ENCODE assay signal across 12 mouse cellular contexts in genomic region chr12:55538328-55538971, GRCm38 (mm10). TPM values are rescaled to one million over a fixed set of nuclear protein-coding genes. Genes with fewer than 3 reads are reported as not detected.
DNase-seq lines count a peak whose midpoint lies in the region; ATAC-seq and TF ChIP-seq lines count a peak whose summit lies in the region.
"Had no signal": no experiment of that assay in that cellular context is flagged by ENCODE, and none has a peak within 500 bp of the region (broad histone marks: within the 10 kb centered on the region; RNA-seq: fewer than 3 reads in every experiment).

No protein-coding gene starts in this region.

- H3K27ac ChIP-seq in hindbrain, embryonic 11.5 days (ENCODE audit: low read depth, low read length) = no peak overlapping the region
- no peak overlapping the region for H3K27ac ChIP-seq in hindbrain, embryonic 10.5 days
- H3K27ac ChIP-seq in embryonic facial prominence, embryonic 12.5 days = no peak overlapping the region; the same call in 1 of the 2 replicates
- H3K27ac ChIP-seq in forebrain, postnatal 0 days (ENCODE audit: low read depth, low read length) = no peak overlapping the region
- no peak overlapping the region for H3K27ac ChIP-seq in midbrain, postnatal 0 days (ENCODE audit: low read depth, low read length)
- H3K27ac ChIP-seq: left cerebral cortex, adult 2 months had no signal

- H3K36me3 ChIP-seq in hindbrain, embryonic 11.5 days (ENCODE audit: control insufficient read depth, insufficient read depth, low read length) = no peaks in the 10 kb centered on the region
- no peaks in the 10 kb centered on the region for H3K36me3 ChIP-seq in hindbrain, embryonic 10.5 days
- H3K36me3 ChIP-seq in embryonic facial prominence, embryonic 12.5 days = no peaks in the 10 kb centered on the region
- no peaks in the 10 kb centered on the region for H3K36me3 ChIP-seq in forebrain, postnatal 0 days (ENCODE audit: insufficient read depth)
- no peaks in the 10 kb centered on the region for H3K36me3 ChIP-seq in midbrain, postnatal 0 days (ENCODE audit: insufficient read depth, low read length)

- H3K4me3 ChIP-seq in hindbrain, embryonic 11.5 days (ENCODE audit: low read depth, low read length) = no peak overlapping the region
- H3K4me3 ChIP-seq in hindbrain, embryonic 10.5 days = no peak overlapping the region
- no peak overlapping the region for H3K4me3 ChIP-seq in embryonic facial prominence, embryonic 12.5 days
- no peak overlapping the region for H3K4me3 ChIP-seq in forebrain, postnatal 0 days (ENCODE audit: low read depth, low read length)
- no peak overlapping the region for H3K4me3 ChIP-seq in midbrain, postnatal 0 days (ENCODE audit: low read depth, low read length)
- H3K4me3 ChIP-seq: left cerebral cortex, adult 2 months had no signal

- ATAC-seq in hindbrain, embryonic 11.5 days (ENCODE audit: low FRiP score) = peak; percentile 76
- ATAC-seq in embryonic facial prominence, embryonic 12.5 days (ENCODE audit: insufficient number of reproducible peaks, insufficient read depth, low FRiP score, low TSS enrichment) = peak; percentile 77
- peak; percentile 54 for ATAC-seq in forebrain, postnatal 0 days
- ATAC-seq in midbrain, postnatal 0 days (ENCODE audit: low FRiP score) = peak; percentile 71; the same call in 1 of the 2 replicates

- no peaks in the 10 kb centered on the region for H3K4me1 ChIP-seq in hindbrain, embryonic 11.5 days (replicated peaks; ENCODE audit: control insufficient read depth, insufficient read depth, low read length)
- H3K4me1 ChIP-seq in hindbrain, embryonic 10.5 days (replicated peaks) = no peaks in the 10 kb centered on the region
- H3K4me1 ChIP-seq in embryonic facial prominence, embryonic 12.5 days = no peaks in the 10 kb centered on the region
- no peaks in the 10 kb centered on the region for H3K4me1 ChIP-seq in forebrain, postnatal 0 days (ENCODE audit: insufficient read depth)
- no peaks in the 10 kb centered on the region for H3K4me1 ChIP-seq in midbrain, postnatal 0 days (ENCODE audit: insufficient read depth, low read length)

- no peak for DNase-seq in hindbrain, embryonic 11.5 days (ENCODE audit: low spot score)
- no peak for DNase-seq in hindbrain, embryonic 10.5 days (ENCODE audit: low spot score)
- no peak for DNase-seq in forebrain, postnatal 0 days
- DNase-seq in midbrain, postnatal 0 days (ENCODE audit: low spot score) = no peak
- no peak for DNase-seq in gastrocnemius, postnatal 14 days
- no peak for DNase-seq in right cerebral cortex, postnatal 14 days
- DNase-seq in MN1 (ENCODE audit: low spot score) = no peak
- DNase-seq: cerebellum, adult 9-10 months; thymus, postnatal 36 days had no signal

- H3K4me2 ChIP-seq in hindbrain, embryonic 11.5 days (replicated peaks; ENCODE audit: low read depth, low read length) = no peak overlapping the region
- H3K4me2 ChIP-seq in embryonic facial prominence, embryonic 12.5 days (replicated peaks) = no peak overlapping the region
- H3K4me2 ChIP-seq in forebrain, postnatal 0 days (ENCODE audit: low read depth) = no peak overlapping the region
- H3K4me2 ChIP-seq in midbrain, postnatal 0 days (ENCODE audit: low read depth, low read length, poor library complexity, severe bottlenecking) = no peak overlapping the region

- no peak overlapping the region for H3K9ac ChIP-seq in hindbrain, embryonic 11.5 days (ENCODE audit: low read depth, low read length)
- no peak overlapping the region; the same call in 1 of the 2 replicates for H3K9ac ChIP-seq in embryonic facial prominence, embryonic 12.5 days
- no peak overlapping the region for H3K9ac ChIP-seq in forebrain, postnatal 0 days
- no peak overlapping the region for H3K9ac ChIP-seq in midbrain, postnatal 0 days (replicated peaks; ENCODE audit: low read length, poor library complexity, severe bottlenecking)

- H3K9me3 ChIP-seq in hindbrain, embryonic 11.5 days (ENCODE audit: control insufficient read depth, low read length) = no peaks in the 10 kb centered on the region
- no peaks in the 10 kb centered on the region for H3K9me3 ChIP-seq in hindbrain, embryonic 10.5 days
- no peaks in the 10 kb centered on the region for H3K9me3 ChIP-seq in embryonic facial prominence, embryonic 12.5 days
- H3K9me3 ChIP-seq in forebrain, postnatal 0 days (ENCODE audit: low read length) = no peaks in the 10 kb centered on the region
- H3K9me3 ChIP-seq in midbrain, postnatal 0 days (ENCODE audit: low read length) = no peaks in the 10 kb centered on the region

- no peak for TF ChIP-seq CTCF in forebrain, postnatal 0 days (IDR thresholded peaks at IDR 0.05; ENCODE audit: low read depth)
- TF ChIP-seq CTCF in midbrain, postnatal 0 days (IDR thresholded peaks at IDR 0.05) = no peak

- 93% methylated on average over 1 of the region's 1 CpGs for WGBS in hindbrain, embryonic 11.5 days
- WGBS in hindbrain, embryonic 10.5 days = 95% methylated on average over 1 of the region's 1 CpGs
- WGBS in embryonic facial prominence, embryonic 12.5 days = 77% methylated on average over 1 of the region's 1 CpGs
- WGBS in forebrain, postnatal 0 days = 70% methylated on average over 1 of the region's 1 CpGs
- 82% methylated on average over 1 of the region's 1 CpGs for WGBS in midbrain, postnatal 0 days

- H3K27me3 ChIP-seq in hindbrain, embryonic 11.5 days (ENCODE audit: control insufficient read depth, insufficient read depth, low read length) = no peaks in the 10 kb centered on the region; the same call in 1 of the 2 replicates
- H3K27me3 ChIP-seq in hindbrain, embryonic 10.5 days (ENCODE audit: insufficient read depth, poor library complexity, severe bottlenecking) = peaks cover 14% of the 10 kb centered on the region
- H3K27me3 ChIP-seq in embryonic facial prominence, embryonic 12.5 days = peaks cover 3% of the 10 kb centered on the region
- peaks cover 27% of the 10 kb centered on the region for H3K27me3 ChIP-seq in forebrain, postnatal 0 days (ENCODE audit: insufficient read depth, low read length)
- H3K27me3 ChIP-seq in midbrain, postnatal 0 days (ENCODE audit: insufficient read depth, low read length) = no peaks in the 10 kb centered on the region

- intact Hi-C loops in gastrocnemius, postnatal 14 days (cut with DNase I; ENCODE audit: low total_unique reads) = no loop called here

RNA-seq across cellular contexts. Expression of gene Aldoart2, which starts 26.6 kb away (rescaled TPM):
- not detected in 2 replicates for polyA plus RNA-seq in hindbrain, embryonic 11.5 days (2014; fragmentation: Nextera tagmentation; extraction: Ambion mirVana)
- polyA plus RNA-seq in hindbrain, embryonic 10.5 days (2016; fragmentation: Nextera tagmentation; extraction: Ambion mirVana) = not detected in 2 replicates
- not detected in 2 replicates for polyA plus RNA-seq in embryonic facial prominence, embryonic 12.5 days (2016; fragmentation: Nextera tagmentation; extraction: Ambion mirVana)
- not detected in 2 replicates for total RNA-seq in forebrain, postnatal 0 days (2014; rRNA removed)
- 0.09 and 0.30 TPM in 2 replicates for polyA plus RNA-seq in forebrain, postnatal 0 days (2015; fragmentation: Nextera tagmentation; extraction: Ambion mirVana)
- total RNA-seq in midbrain, postnatal 0 days (2014; rRNA removed) = 0.14 TPM in 1 of 2 replicates, not detected in the other
- 0.10 TPM in 1 of 2 replicates, not detected in the other for polyA plus RNA-seq in midbrain, postnatal 0 days (2015; fragmentation: Nextera tagmentation; extraction: Ambion mirVana)
- under 1 TPM; 0.13 to 0.25 TPM for total RNA-seq in gastrocnemius, postnatal 14 days (2021)
- total RNA-seq: left cerebral cortex, adult 2 months had no signal
- polyA plus RNA-seq: frontal cortex, adult 2 months had no signal

RNA-seq across cellular contexts. Expression of gene Nfkbia, which starts 46.0 kb away (rescaled TPM):
- 43.3 and 46.9 TPM in 2 replicates for polyA plus RNA-seq in hindbrain, embryonic 11.5 days (2014; fragmentation: Nextera tagmentation; extraction: Ambion mirVana)
- 33.8 and 37.1 TPM in 2 replicates for polyA plus RNA-seq in hindbrain, embryonic 10.5 days (2016; fragmentation: Nextera tagmentation; extraction: Ambion mirVana)
- polyA plus RNA-seq in embryonic facial prominence, embryonic 12.5 days (2016; fragmentation: Nextera tagmentation; extraction: Ambion mirVana) = 76.8 and 78.3 TPM in 2 replicates
- 43.5 and 48.2 TPM in 2 replicates for total RNA-seq in forebrain, postnatal 0 days (2014; rRNA removed)
- 61.9 and 75.8 TPM in 2 replicates for polyA plus RNA-seq in forebrain, postnatal 0 days (2015; fragmentation: Nextera tagmentation; extraction: Ambion mirVana)
- total RNA-seq in midbrain, postnatal 0 days (2014; rRNA removed) = 40.8 and 51.4 TPM in 2 replicates
- 74.6 and 77.3 TPM in 2 replicates for polyA plus RNA-seq in midbrain, postnatal 0 days (2015; fragmentation: Nextera tagmentation; extraction: Ambion mirVana)
- total RNA-seq in gastrocnemius, postnatal 14 days (2021) = 10 to 100 TPM; 22.8 to 38.3 TPM
